Mouse (Mus musculus): ENCODE results near the gene Pbx4.

DNA sequence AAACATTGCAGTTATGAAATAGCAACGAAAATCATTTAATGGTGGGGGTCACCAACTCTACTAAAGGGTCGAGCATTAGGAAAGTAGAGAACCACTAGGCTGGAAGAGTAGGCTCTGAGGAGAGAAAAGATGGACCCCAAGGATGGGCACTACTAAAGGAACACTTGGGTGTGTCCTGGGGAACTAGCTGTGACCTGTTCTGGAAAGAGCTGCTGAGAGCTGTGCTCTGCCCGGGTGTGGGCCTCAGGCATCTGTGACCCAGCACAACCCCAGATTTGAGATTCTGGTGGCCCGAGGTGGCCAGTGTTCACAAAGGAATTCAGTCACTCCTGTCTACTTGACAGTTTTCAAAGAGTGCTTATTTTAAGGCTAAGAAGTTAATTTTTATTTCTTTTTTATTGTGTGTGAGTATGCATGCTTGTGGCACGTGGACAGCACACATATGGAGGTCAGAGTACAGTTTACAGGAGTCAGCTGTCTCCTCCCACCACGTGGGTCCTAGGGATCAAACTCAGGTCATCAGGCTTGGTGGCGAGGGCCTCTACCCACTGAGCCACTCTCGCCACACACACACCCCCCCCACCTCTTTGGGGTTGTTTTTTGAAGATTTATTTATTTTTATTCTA is 4.9 kb downstream of the Pbx4 start:
- TF ChIP-seq POLR2A (IDR thresholded peaks at IDR 0.05; ENCODE audit: insufficient read depth, low read depth, low read length) (no peak), EP300 (IDR thresholded peaks at IDR 0.05; ENCODE audit: insufficient read depth, low read depth, low read length) (no peak)
